Mouse (Mus musculus): Measurements from ENCODE around the gene H2-M10.2.
"Not testable (repeated sequence)": the region's sequence is repeated elsewhere in the genome, so short reads cannot be mapped to it uniquely, and the experiment has no call there.

Gene H2-M10.2

DNA sequence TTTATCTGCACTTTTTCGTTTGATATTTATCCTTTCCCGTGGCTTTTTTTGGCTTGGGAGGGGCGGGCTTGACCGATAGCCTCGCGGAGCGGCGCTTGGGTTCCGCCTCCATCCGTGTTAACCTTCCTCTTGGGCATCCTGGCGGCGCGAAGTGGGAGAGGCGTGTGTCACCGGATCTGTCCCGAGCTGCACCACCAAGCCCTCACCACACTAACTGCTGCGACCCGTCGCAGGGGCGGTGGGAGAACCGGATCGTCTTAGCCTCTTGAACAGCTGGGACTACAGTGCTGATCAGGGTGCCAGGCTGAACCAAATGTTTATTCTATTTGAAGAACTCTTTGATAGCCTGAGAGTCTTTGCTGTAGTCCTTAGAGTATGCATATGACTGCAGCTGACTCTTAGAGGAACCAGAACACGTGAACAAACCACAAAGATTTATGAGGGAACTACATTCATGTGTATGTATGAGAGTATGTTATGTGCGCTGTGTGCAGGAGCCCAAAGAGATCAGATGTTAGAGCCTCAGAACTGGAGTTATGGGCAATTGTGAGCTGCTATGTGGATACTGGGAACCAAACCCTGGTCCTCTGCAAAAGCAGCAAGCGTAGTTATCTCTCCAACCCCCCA lies 33.9 kb downstream of the H2-M10.2 start:
- no peak for DNase-seq (ENCODE audit: extremely low read depth, low read depth, low spot score)

GRCm38 (mm10) chr17:36248886-36249285 lies 37.4 kb downstream of the H2-M10.2 start:
- DNase-seq (ENCODE audit: extremely low read depth, low read depth, low spot score): no peak

GRCm38 (mm10) chr17:36245741-36246140 lies 40.5 kb downstream of the H2-M10.2 start:
- no peak for DNase-seq (ENCODE audit: extremely low read depth, low read depth, low spot score)

- no peak for DNase-seq (ENCODE audit: extremely low read depth, low read depth, low spot score)
Observed at GRCm38 (mm10) chr17:36244031-36244430, 42.3 kb downstream of the H2-M10.2 start.

- no peak for DNase-seq (ENCODE audit: extremely low read depth, low read depth, low spot score)
Observed at GRCm38 (mm10) chr17:36240637-36241213, 45.6 kb downstream of the H2-M10.2 start.

DNA sequence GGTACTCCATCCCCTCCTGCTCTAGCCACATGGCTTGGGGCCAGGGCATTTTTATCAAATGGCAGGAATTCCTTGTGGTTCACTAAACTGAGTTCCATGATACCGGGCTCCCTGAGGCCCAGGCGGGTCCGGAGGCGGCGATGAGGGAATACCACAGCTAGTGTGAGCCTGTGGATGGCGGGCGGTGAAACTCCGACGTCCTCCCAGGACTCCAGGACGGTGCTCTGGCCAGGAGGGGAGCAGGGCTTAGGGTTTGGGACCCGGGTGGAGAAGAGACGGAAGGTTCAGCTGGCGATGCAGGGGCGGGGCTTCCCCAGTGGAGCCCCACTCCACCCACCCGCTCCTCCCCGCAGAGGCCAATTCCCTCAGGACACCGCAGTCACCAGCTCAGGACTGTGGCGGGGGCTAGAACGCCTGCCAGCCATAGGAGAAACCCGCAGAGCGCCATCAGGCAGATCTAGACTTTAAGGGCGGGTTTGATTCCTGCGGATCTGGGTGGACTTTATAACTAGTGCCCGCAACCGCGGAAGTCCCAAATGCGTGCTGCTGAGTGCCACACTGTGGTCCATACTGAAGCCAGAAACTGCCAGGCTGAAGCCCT lies 48.9 kb downstream of the H2-M10.2 start:
- DNase-seq (ENCODE audit: extremely low read depth, low read depth, low spot score): no peak

DNA sequence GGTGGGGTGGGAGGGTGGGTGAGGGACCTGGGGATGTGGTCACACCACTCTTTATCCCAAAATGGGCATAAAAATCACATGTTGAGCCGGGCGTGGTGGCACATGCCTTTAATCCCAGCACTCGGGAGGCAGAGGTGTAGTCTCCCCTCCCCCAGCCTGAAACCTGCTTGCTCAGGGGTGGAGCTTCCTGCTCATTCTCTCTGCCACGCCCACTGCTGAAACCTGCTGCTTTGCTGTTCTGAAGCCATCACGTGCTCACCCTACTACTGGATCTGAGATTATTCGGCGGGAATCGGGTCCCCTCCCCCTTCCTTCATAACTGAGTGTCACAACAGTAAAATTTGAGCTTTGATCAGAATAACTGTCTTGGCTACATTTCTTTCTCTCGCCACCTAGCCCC lies 51.0 kb downstream of the H2-M10.2 start:
- not testable (repeated sequence) for DNase-seq (ENCODE audit: extremely low read depth, low read depth, low spot score)

Data from fat pad, adult 2 months (tissue).